Comparison of ENCODE assay signal across 8 mouse cellular contexts in genomic region chr12:76177864-76178518, GRCm38 (mm10). TPM values are rescaled to one million over a fixed set of nuclear protein-coding genes. Genes with fewer than 3 reads are reported as not detected.
DNase-seq lines count a peak whose midpoint lies in the region; ATAC-seq and TF ChIP-seq lines count a peak whose summit lies in the region.

No protein-coding gene starts in this region.

- 41% methylated on average over 15 of the region's 16 CpGs for WGBS in heart, embryonic 12.5 days
- WGBS in kidney, embryonic 15.5 days, result 42% methylated on average over 16 of the region's 16 CpGs
- 33% methylated on average over 16 of the region's 16 CpGs for WGBS in liver, embryonic 16.5 days (ENCODE audit: insufficient replicate concordance)
- WGBS in neural tube, embryonic 11.5 days, result 39% methylated on average over 15 of the region's 16 CpGs

- H3K4me2 ChIP-seq in heart, embryonic 12.5 days, result peak overlapping the region; percentile 99
- peak overlapping the region; percentile 95 for H3K4me2 ChIP-seq in kidney, embryonic 15.5 days
- H3K4me2 ChIP-seq in liver, embryonic 16.5 days (ENCODE audit: low read depth, low read length), result peak overlapping the region; percentile 54; the same call in 1 of the 2 replicates
- H3K4me2 ChIP-seq in neural tube, embryonic 11.5 days (ENCODE audit: low read depth), result peak overlapping the region; percentile 76; the same call in 1 of the 2 replicates

- no peaks in the 10 kb centered on the region for H3K27me3 ChIP-seq in C2C12 (ENCODE audit: control insufficient read depth, insufficient read depth, insufficient read length)
- H3K27me3 ChIP-seq in heart, embryonic 12.5 days (replicated peaks), result 0 out of 2 replicates have a peak, but pooled peaks cover 4% of the 10 kb centered on the region
- H3K27me3 ChIP-seq in kidney, embryonic 15.5 days, result peaks cover 25% of the 10 kb centered on the region
- H3K27me3 ChIP-seq in liver, embryonic 16.5 days (ENCODE audit: control insufficient read depth, insufficient read depth, low read depth, low read length), result peaks cover 19% of the 10 kb centered on the region
- peaks cover 4% of the 10 kb centered on the region; the same call in 1 of the 2 replicates for H3K27me3 ChIP-seq in neural tube, embryonic 11.5 days (ENCODE audit: control insufficient read depth, insufficient read depth, low read length)

- peak; percentile 64 for DNase-seq in adrenal gland, adult 2 months
- DNase-seq in embryo, embryonic 9.5 days (ENCODE audit: extremely low spot score), result peak; percentile 82
- DNase-seq in neural tube, embryonic 11.5 days (ENCODE audit: low spot score), result peak; percentile 79
- DNase-seq in testis, postnatal 10 days (ENCODE audit: low spot score), result peak; percentile 90

- H3K36me3 ChIP-seq in C2C12 (ENCODE audit: control insufficient read depth, insufficient read depth), result no peaks in the 10 kb centered on the region
- H3K36me3 ChIP-seq in heart, embryonic 12.5 days, result no peaks in the 10 kb centered on the region
- H3K36me3 ChIP-seq in kidney, embryonic 15.5 days, result no peaks in the 10 kb centered on the region
- H3K36me3 ChIP-seq in liver, embryonic 16.5 days (ENCODE audit: control insufficient read depth, insufficient read depth), result no peaks in the 10 kb centered on the region
- no peaks in the 10 kb centered on the region for H3K36me3 ChIP-seq in neural tube, embryonic 11.5 days (ENCODE audit: control insufficient read depth, insufficient read depth, low read length)

- peak; percentile 59 for TF ChIP-seq CTCF in C2C12 (IDR thresholded peaks at IDR 0.05; ENCODE audit: control insufficient read depth, insufficient read depth, insufficient read length)

- no peak overlapping the region for H3K9ac ChIP-seq in heart, embryonic 12.5 days
- H3K9ac ChIP-seq in kidney, embryonic 15.5 days, result no peak overlapping the region
- no peak overlapping the region for H3K9ac ChIP-seq in liver, embryonic 16.5 days (ENCODE audit: low read depth, low read length)
- H3K9ac ChIP-seq in neural tube, embryonic 11.5 days (ENCODE audit: low read length), result no peak overlapping the region

- no peaks in the 10 kb centered on the region for H3K9me3 ChIP-seq in heart, embryonic 12.5 days (replicated peaks)
- no peaks in the 10 kb centered on the region for H3K9me3 ChIP-seq in kidney, embryonic 15.5 days (replicated peaks)
- H3K9me3 ChIP-seq in liver, embryonic 16.5 days (replicated peaks; ENCODE audit: control insufficient read depth, low read length), result no peaks in the 10 kb centered on the region
- no peaks in the 10 kb centered on the region for H3K9me3 ChIP-seq in neural tube, embryonic 11.5 days (ENCODE audit: control insufficient read depth, low read length)

- H3K4me1 ChIP-seq in heart, embryonic 12.5 days (replicated peaks), result no peaks in the 10 kb centered on the region
- peaks cover 9% of the 10 kb centered on the region for H3K4me1 ChIP-seq in kidney, embryonic 15.5 days
- no peaks in the 10 kb centered on the region for H3K4me1 ChIP-seq in liver, embryonic 16.5 days (ENCODE audit: control insufficient read depth, low read depth, low read length)
- H3K4me1 ChIP-seq in neural tube, embryonic 11.5 days (ENCODE audit: control insufficient read depth, insufficient read depth, low read length), result no peaks in the 10 kb centered on the region

- no peak overlapping the region for H3K27ac ChIP-seq in heart, embryonic 12.5 days (ENCODE audit: poor library complexity, severe bottlenecking)
- H3K27ac ChIP-seq in kidney, embryonic 15.5 days, result no peak overlapping the region
- H3K27ac ChIP-seq in liver, embryonic 16.5 days (ENCODE audit: low read length), result no peak overlapping the region
- H3K27ac ChIP-seq in neural tube, embryonic 11.5 days (ENCODE audit: low read depth, low read length), result no peak overlapping the region

- no peaks in the 10 kb centered on the region for H3K79me3 ChIP-seq in C2C12 (ENCODE audit: low read depth)

- no peak; the same call in 1 of the 2 replicates for ATAC-seq in heart, embryonic 12.5 days (ENCODE audit: insufficient number of reproducible peaks, low FRiP score)
- ATAC-seq in kidney, embryonic 15.5 days (replicated peaks; ENCODE audit: low FRiP score), result peak; percentile 79; the same call in 1 of the 2 replicates
- no peak for ATAC-seq in liver, embryonic 16.5 days (ENCODE audit: low read depth)
- no peak; the same call in 1 of the 2 replicates for ATAC-seq in neural tube, embryonic 11.5 days (ENCODE audit: insufficient read depth, low FRiP score, low TSS enrichment)

- H3K79me2 ChIP-seq in C2C12 (ENCODE audit: control insufficient read depth, insufficient read depth), result no peaks in the 10 kb centered on the region

- no peak overlapping the region for H3ac ChIP-seq in C2C12 (ENCODE audit: control insufficient read depth, insufficient read length, low read depth)

- peak overlapping the region; percentile 3 for H3K4me3 ChIP-seq in C2C12 (ENCODE audit: insufficient read depth, poor library complexity, severe bottlenecking)
- no peak overlapping the region for H3K4me3 ChIP-seq in heart, embryonic 12.5 days
- H3K4me3 ChIP-seq in kidney, embryonic 15.5 days (replicated peaks), result peak overlapping the region; percentile 50
- no peak overlapping the region; the same call in 1 of the 2 replicates for H3K4me3 ChIP-seq in liver, embryonic 16.5 days (ENCODE audit: low read depth, low read length)
- 0 out of 2 replicates have a peak overlapping the region, but pooled peaks have one; percentile 38 for H3K4me3 ChIP-seq in neural tube, embryonic 11.5 days (ENCODE audit: low read depth, low read length)

TF ChIP-seq in C2C12, 6 proteins besides CTCF, POLR2A, EP300 and RAD21:
- TF ChIP-seq FOSL1 (IDR thresholded peaks at IDR 0.05; ENCODE audit: insufficient read depth, low read length, poor library complexity, severe bottlenecking) (no peak), USF1 (IDR thresholded peaks at IDR 0.05; ENCODE audit: low read depth) (no peak), CEBPB (IDR thresholded peaks at IDR 0.05; ENCODE audit: low read depth) (no peak), MAX (IDR thresholded peaks at IDR 0.05) (no peak), MYOD1 (IDR thresholded peaks at IDR 0.05; ENCODE audit: control insufficient read depth, insufficient read length, low read depth) (no peak), MYOG (IDR thresholded peaks at IDR 0.05; ENCODE audit: control insufficient read depth, extremely low read depth, insufficient read length) (no peak)

RNA-seq across cellular contexts. Expression of gene Esr2, which starts 0.9 kb away (rescaled TPM):
- 0.19 TPM for polyA plus RNA-seq in C2C12 (2012; fragmentation: generic; extraction: Trizol)
- total RNA-seq in adrenal gland, adult 2 months (2021), result not detected
- not detected in 2 replicates for polyA plus RNA-seq in adrenal gland, adult 2 months (2012; rRNA removed)
- polyA plus RNA-seq in heart, embryonic 12.5 days (2016; fragmentation: Nextera tagmentation; extraction: Ambion mirVana), result 0.36 and 0.46 TPM in 2 replicates
- 0.44 and 0.71 TPM in 2 replicates for polyA plus RNA-seq in kidney, embryonic 15.5 days (2015; fragmentation: Nextera tagmentation; extraction: Ambion mirVana)
- not detected in 2 replicates for polyA plus RNA-seq in liver, embryonic 16.5 days (2015; fragmentation: Nextera tagmentation; extraction: Ambion mirVana)
- 0.11 and 0.18 TPM in 2 replicates for polyA plus RNA-seq in neural tube, embryonic 11.5 days (2014; fragmentation: Nextera tagmentation; extraction: Ambion mirVana)

Comparison
In these comparisons a context has a peak if more than half of its experiments do, and no peak if none do; other contexts are left out.
1. H3K4me3 ChIP-seq: peak in C2C12 (single experiment), kidney, embryonic 15.5 days (single experiment) and neural tube, embryonic 11.5 days (single experiment); none in heart, embryonic 12.5 days (single experiment) and liver, embryonic 16.5 days (single experiment).
2. Peak in every context shown above with its lines, with median percentiles within 50 percentile points of each other: DNase-seq and H3K4me2 ChIP-seq.